Mouse (Mus musculus): Measurements from ENCODE around the gene Trio. TPM values are rescaled to one million over a fixed set of nuclear protein-coding genes. Genes with fewer than 3 reads are reported as not detected.

Gene Trio
- polyA plus RNA-seq, 1 experiment = 23.8 TPM

DNA sequence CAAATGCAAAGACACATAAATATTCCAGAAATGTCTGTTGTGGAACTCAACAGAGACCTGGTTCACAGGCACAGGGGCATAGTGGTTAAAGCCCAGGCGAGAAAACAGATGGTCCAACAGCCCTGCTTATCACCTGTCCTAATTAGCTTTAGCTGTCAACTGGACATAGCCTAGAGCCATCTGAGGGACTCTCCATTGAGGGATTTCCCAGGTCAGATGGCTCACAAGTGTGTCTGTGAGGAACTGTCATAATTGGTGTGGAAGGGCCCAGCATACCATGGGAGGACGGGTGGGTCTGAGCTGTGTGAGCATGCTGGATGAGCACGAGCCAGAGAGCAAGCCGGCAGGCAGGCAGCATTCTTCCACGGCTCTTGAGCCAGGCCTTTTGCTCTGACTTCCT, 118.0 kb downstream of the Trio start:
- Histone ChIP-seq H3K4me1 (ENCODE audit: control insufficient read depth, insufficient read depth, insufficient read length) (no peaks in the 10 kb centered on the region), H3K36me3 (ENCODE audit: control insufficient read depth, insufficient read depth, low read length) (no peaks in the 10 kb centered on the region), H3K27ac (ENCODE audit: insufficient read depth, low read length) (no peak overlapping the region), H3K27me3 (ENCODE audit: control insufficient read depth, insufficient read depth, low read length) (no peaks in the 10 kb centered on the region), H3K4me3 (ENCODE audit: extremely low read depth, insufficient read depth, insufficient read length) (no peak overlapping the region)
- DNase-seq (ENCODE audit: low read depth in 1 of 2, low spot score in 2 of 2) = no peak
- TF ChIP-seq POLR2A (IDR thresholded peaks at IDR 0.05; ENCODE audit: low read depth, low read length) = no peak
- TF ChIP-seq CTCF (IDR thresholded peaks at IDR 0.05; ENCODE audit: extremely low read depth, insufficient read depth, insufficient read length, insufficient replicate concordance) = no peak
- 84% methylated on average over 5 of the region's 5 CpGs for WGBS

- Histone ChIP-seq H3K4me3 (ENCODE audit: extremely low read depth, insufficient read depth, insufficient read length) (no peak overlapping the region), H3K27ac (ENCODE audit: insufficient read depth, low read length) (no peak overlapping the region), H3K36me3 (ENCODE audit: control insufficient read depth, insufficient read depth, low read length) (no peaks in the 10 kb centered on the region), H3K27me3 (ENCODE audit: control insufficient read depth, insufficient read depth, low read length) (no peaks in the 10 kb centered on the region), H3K4me1 (ENCODE audit: control insufficient read depth, insufficient read depth, insufficient read length) (no peaks in the 10 kb centered on the region)
- no peak for TF ChIP-seq POLR2A (IDR thresholded peaks at IDR 0.05; ENCODE audit: low read depth, low read length)
- no peak for TF ChIP-seq CTCF (IDR thresholded peaks at IDR 0.05; ENCODE audit: extremely low read depth, insufficient read depth, insufficient read length, insufficient replicate concordance)
- no peak for DNase-seq (ENCODE audit: low read depth in 1 of 2, low spot score in 2 of 2)
- WGBS = 89% methylated on average over 4 of the region's 4 CpGs
Measured at GRCm38 (mm10) chr15:27906409-27906808, 119.2 kb downstream of the Trio start.

DNA sequence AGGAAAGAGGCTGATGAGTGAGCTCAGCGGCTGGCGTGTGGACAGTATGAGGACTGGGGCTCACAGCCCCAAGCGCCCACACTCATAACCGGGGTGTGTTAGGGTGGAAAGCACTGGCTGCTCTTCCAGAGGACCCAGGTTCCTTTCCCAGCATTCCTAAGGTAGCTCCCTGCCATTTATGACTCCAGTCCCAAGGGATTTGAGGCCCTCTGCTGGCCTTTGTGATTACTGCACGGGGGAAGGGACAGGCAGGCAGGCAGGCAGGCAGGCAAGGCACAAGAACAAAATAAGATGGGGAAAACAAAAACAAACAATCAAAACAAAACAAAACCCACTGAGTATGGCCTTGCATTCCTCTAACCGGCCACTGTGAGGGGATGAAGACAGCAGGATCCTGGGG, 120.3 kb downstream of the Trio start:
- no peaks in the 10 kb centered on the region for H3K27me3 ChIP-seq (ENCODE audit: control insufficient read depth, insufficient read depth, low read length)
- H3K36me3 ChIP-seq (ENCODE audit: control insufficient read depth, insufficient read depth, low read length) = no peaks in the 10 kb centered on the region
- DNase-seq (ENCODE audit: low read depth in 1 of 2, low spot score in 2 of 2) = no peak
- H3K27ac ChIP-seq (ENCODE audit: insufficient read depth, low read length) = no peak overlapping the region
- H3K4me3 ChIP-seq (ENCODE audit: extremely low read depth, insufficient read depth, insufficient read length) = no peak overlapping the region
- TF ChIP-seq CTCF (IDR thresholded peaks at IDR 0.05; ENCODE audit: extremely low read depth, insufficient read depth, insufficient read length, insufficient replicate concordance) (peak; percentile 1; the same call in 1 of the 2 replicates), POLR2A (IDR thresholded peaks at IDR 0.05; ENCODE audit: low read depth, low read length) (no peak)
- H3K4me1 ChIP-seq (ENCODE audit: control insufficient read depth, insufficient read depth, insufficient read length) = no peaks in the 10 kb centered on the region
- WGBS = 85% methylated on average over 6 of the region's 6 CpGs

DNA sequence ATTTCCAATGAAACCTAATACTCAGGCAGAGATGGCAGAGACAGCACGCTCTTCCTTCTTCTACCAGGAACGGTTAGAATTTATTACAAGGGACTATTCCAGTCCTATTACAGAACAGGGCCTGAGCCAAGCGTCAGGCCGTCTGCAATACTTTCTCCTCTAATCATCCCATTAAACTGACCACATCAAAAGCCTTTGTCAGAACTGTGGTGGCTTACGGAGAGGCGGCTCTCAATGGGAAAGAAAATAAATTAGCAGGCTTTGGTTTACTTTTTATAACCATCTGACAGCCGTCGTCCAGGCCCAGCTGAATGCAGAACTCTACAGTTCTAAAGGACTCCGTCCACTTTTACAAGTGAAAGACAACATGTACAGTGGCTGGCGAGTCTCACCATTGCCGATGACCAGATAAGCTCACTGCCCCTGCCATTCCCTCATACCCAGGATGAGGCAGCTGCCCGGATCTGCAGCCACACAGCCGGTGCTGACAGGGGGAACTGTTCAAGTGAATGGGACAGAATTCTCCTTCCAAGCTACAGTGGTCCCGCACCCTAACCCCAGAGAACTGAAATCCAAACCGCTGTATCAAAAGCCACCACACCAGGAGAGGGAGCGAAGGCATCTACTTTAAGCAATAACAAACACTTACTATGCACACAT, 121.2 kb downstream of the Trio start:
- Histone ChIP-seq H3K27me3 (ENCODE audit: control insufficient read depth, insufficient read depth, low read length) (no peaks in the 10 kb centered on the region), H3K4me3 (ENCODE audit: extremely low read depth, insufficient read depth, insufficient read length) (no peak overlapping the region), H3K4me1 (ENCODE audit: control insufficient read depth, insufficient read depth, insufficient read length) (no peaks in the 10 kb centered on the region), H3K36me3 (ENCODE audit: control insufficient read depth, insufficient read depth, low read length) (no peaks in the 10 kb centered on the region), H3K27ac (ENCODE audit: insufficient read depth, low read length) (no peak overlapping the region)
- no peak for DNase-seq (ENCODE audit: low read depth in 1 of 2, low spot score in 2 of 2)
- WGBS = 90% methylated on average over 16 of the region's 16 CpGs
- TF ChIP-seq POLR2A (IDR thresholded peaks at IDR 0.05; ENCODE audit: low read depth, low read length) = no peak
- no peak for TF ChIP-seq CTCF (IDR thresholded peaks at IDR 0.05; ENCODE audit: extremely low read depth, insufficient read depth, insufficient read length, insufficient replicate concordance)

DNA sequence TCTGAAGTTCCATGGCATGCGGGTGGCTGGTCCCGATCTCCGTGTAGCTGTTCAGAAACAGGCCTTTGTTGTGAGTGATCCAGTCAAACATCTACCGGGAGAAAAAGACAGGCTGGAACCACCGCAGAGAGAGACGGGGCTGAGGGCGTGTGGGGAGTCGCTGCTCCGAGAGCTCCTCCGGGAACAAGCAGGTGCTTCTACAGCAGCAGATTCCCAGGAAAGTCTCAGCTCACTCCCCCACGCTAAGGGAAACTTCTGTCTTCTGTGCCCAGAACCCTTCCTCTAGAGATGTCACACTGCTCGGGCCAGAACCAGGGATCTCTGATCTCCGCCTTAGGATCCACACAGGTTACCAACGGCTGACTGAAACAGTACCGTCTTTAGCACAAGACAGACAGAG, 124.4 kb downstream of the Trio start:
- Histone ChIP-seq H3K4me3 (ENCODE audit: extremely low read depth, insufficient read depth, insufficient read length) (no peak overlapping the region), H3K36me3 (ENCODE audit: control insufficient read depth, insufficient read depth, low read length) (no peaks in the 10 kb centered on the region), H3K27me3 (ENCODE audit: control insufficient read depth, insufficient read depth, low read length) (no peaks in the 10 kb centered on the region), H3K4me1 (ENCODE audit: control insufficient read depth, insufficient read depth, insufficient read length) (no peaks in the 10 kb centered on the region), H3K27ac (ENCODE audit: insufficient read depth, low read length) (no peak overlapping the region)
- 97% methylated on average over 15 of the region's 15 CpGs for WGBS
- DNase-seq (ENCODE audit: low read depth in 1 of 2, low spot score in 2 of 2) = no peak
- TF ChIP-seq POLR2A (IDR thresholded peaks at IDR 0.05; ENCODE audit: low read depth, low read length) = no peak
- TF ChIP-seq CTCF (IDR thresholded peaks at IDR 0.05; ENCODE audit: extremely low read depth, insufficient read depth, insufficient read length, insufficient replicate concordance) = no peak

DNA sequence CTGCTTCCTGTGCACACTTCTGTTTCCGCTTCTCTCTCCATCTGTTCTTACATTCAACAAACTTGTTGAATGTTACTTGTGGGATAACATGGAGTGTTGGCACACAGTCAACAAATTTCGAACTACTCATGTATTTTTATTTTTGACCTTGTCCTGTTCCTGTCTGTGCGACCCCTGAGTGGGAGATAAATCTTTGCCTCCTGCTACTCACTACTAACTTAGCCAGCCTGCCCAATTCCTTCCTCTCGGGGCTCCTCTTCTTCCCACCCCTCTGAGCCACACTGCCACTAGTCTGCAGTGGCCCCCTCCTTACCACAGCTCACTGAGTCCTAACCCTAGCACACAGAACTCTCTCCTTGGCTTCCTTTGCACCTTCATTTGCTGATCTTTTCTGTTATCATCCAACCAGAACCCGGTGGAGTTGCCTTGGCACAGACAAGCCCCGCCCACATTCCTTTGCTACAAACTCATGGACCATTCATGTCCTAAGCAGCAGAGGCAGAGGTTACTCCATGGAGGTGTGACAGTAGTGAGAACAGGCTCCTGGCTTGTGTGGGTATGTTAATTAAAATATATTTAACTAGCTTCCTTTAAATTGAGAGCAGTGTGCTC, 126.7 kb downstream of the Trio start:
- no peak for DNase-seq (ENCODE audit: low read depth in 1 of 2, low spot score in 2 of 2)
- Histone ChIP-seq H3K4me1 (ENCODE audit: control insufficient read depth, insufficient read depth, insufficient read length) (no peaks in the 10 kb centered on the region), H3K27ac (ENCODE audit: insufficient read depth, low read length) (no peak overlapping the region), H3K27me3 (ENCODE audit: control insufficient read depth, insufficient read depth, low read length) (no peaks in the 10 kb centered on the region), H3K4me3 (ENCODE audit: extremely low read depth, insufficient read depth, insufficient read length) (no peak overlapping the region), H3K36me3 (ENCODE audit: control insufficient read depth, insufficient read depth, low read length) (no peaks in the 10 kb centered on the region)
- TF ChIP-seq CTCF (IDR thresholded peaks at IDR 0.05; ENCODE audit: extremely low read depth, insufficient read depth, insufficient read length, insufficient replicate concordance) = no peak
- no peak for TF ChIP-seq POLR2A (IDR thresholded peaks at IDR 0.05; ENCODE audit: low read depth, low read length)
- WGBS = 70% methylated on average over 6 of the region's 6 CpGs

GRCm38 (mm10) chr15:27894112-27894511, 131.5 kb downstream of the Trio start:
- H3K27me3 ChIP-seq (ENCODE audit: control insufficient read depth, insufficient read depth, low read length) = no peaks in the 10 kb centered on the region
- H3K4me3 ChIP-seq (ENCODE audit: extremely low read depth, insufficient read depth, insufficient read length) = no peak overlapping the region
- no peak overlapping the region for H3K27ac ChIP-seq (ENCODE audit: insufficient read depth, low read length)
- H3K36me3 ChIP-seq (ENCODE audit: control insufficient read depth, insufficient read depth, low read length) = 0 out of 2 replicates have a peak, but pooled peaks cover 2% of the 10 kb centered on the region
- TF ChIP-seq CTCF (IDR thresholded peaks at IDR 0.05; ENCODE audit: extremely low read depth, insufficient read depth, insufficient read length, insufficient replicate concordance) (no peak), POLR2A (IDR thresholded peaks at IDR 0.05; ENCODE audit: low read depth, low read length) (no peak)
- H3K4me1 ChIP-seq (ENCODE audit: control insufficient read depth, insufficient read depth, insufficient read length) = no peaks in the 10 kb centered on the region
- DNase-seq (ENCODE audit: low read depth in 1 of 2, low spot score in 2 of 2) = no peak
- 93% methylated on average over 12 of the region's 12 CpGs for WGBS
